Mouse (Mus musculus) adrenal gland, adult 8-10 months (tissue): ENCODE data around the gene Cacna2d3. TPM values are rescaled to one million over a fixed set of nuclear protein-coding genes. Genes with fewer than 3 reads are reported as not detected.

Source experiments
- DNase-seq: peaks from one replicate; pipeline ENCODE4 v3.0.0; 2022
- total RNA-seq, 4 experiments: library from RNA; stranded (reverse); gene quantifications; 2 replicates each; pipeline ENCODE4 v1.2.4; 2022

Gene Cacna2d3
- total RNA-seq, 4 experiments from 2014 or later, result 4.3 to 8.6 (median 5.3) TPM

GRCm38 (mm10) chr14:29051951-29052835 lies 669.5 kb downstream of the Cacna2d3 start:
- DNase-seq, result peak; percentile 43

GRCm38 (mm10) chr14:29042355-29042754 lies 679.3 kb downstream of the Cacna2d3 start:
- no peak for DNase-seq

- DNase-seq, result no peak
These were observed 680.2 kb downstream of the Cacna2d3 start for GRCm38 (mm10) chr14:29041498-29041897.

- DNase-seq, result peak; percentile 65
These were observed 680.9 kb downstream of the Cacna2d3 start for GRCm38 (mm10) chr14:29040606-29041364.

- DNase-seq, result no peak
These were observed 683.4 kb downstream of the Cacna2d3 start for GRCm38 (mm10) chr14:29038246-29038645.

- DNase-seq, result no peak
These were observed 689.7 kb downstream of the Cacna2d3 start for GRCm38 (mm10) chr14:29031858-29032395.

- no peak for DNase-seq
These were observed 691.1 kb downstream of the Cacna2d3 start for GRCm38 (mm10) chr14:29030519-29030918.

- peak; percentile 44 for DNase-seq
These were observed 691.7 kb downstream of the Cacna2d3 start for GRCm38 (mm10) chr14:29029896-29030420.

- DNase-seq, result no peak
These were observed 692.6 kb downstream of the Cacna2d3 start for GRCm38 (mm10) chr14:29029107-29029469.

- DNase-seq, result no peak
These were observed 693.1 kb downstream of the Cacna2d3 start for GRCm38 (mm10) chr14:29028391-29029106.

GRCm38 (mm10) chr14:29027276-29027675 lies 694.4 kb downstream of the Cacna2d3 start:
- no peak for DNase-seq

GRCm38 (mm10) chr14:29025335-29025734 lies 696.3 kb downstream of the Cacna2d3 start:
- no peak for DNase-seq

GRCm38 (mm10) chr14:29023246-29023645 lies 698.4 kb downstream of the Cacna2d3 start:
- DNase-seq, result no peak

GRCm38 (mm10) chr14:29021295-29021694 lies 700.4 kb downstream of the Cacna2d3 start:
- no peak for DNase-seq

GRCm38 (mm10) chr14:29018316-29019000 lies 703.2 kb downstream of the Cacna2d3 start:
- no peak for DNase-seq

GRCm38 (mm10) chr14:29017883-29018282 lies 703.8 kb downstream of the Cacna2d3 start, which contains the start of gene Lrtm1:
TSS of gene Lrtm1 (plus strand) at chr14:29018208.
- peak; percentile 34 for DNase-seq

- no peak for DNase-seq
These were observed 705.8 kb downstream of the Cacna2d3 start for GRCm38 (mm10) chr14:29015896-29016295.

- no peak for DNase-seq
These were observed 707.0 kb downstream of the Cacna2d3 start for GRCm38 (mm10) chr14:29014680-29015079.

- DNase-seq, result no peak
These were observed 708.5 kb downstream of the Cacna2d3 start for GRCm38 (mm10) chr14:29013161-29013560.

GRCm38 (mm10) chr14:29009644-29010043 lies 712.0 kb downstream of the Cacna2d3 start:
- DNase-seq, result no peak

GRCm38 (mm10) chr14:29005228-29005840 lies 716.3 kb downstream of the Cacna2d3 start:
- DNase-seq, result no peak
